15 mouse cellular contexts compared by ENCODE assay signal in the genomic region with DNA sequence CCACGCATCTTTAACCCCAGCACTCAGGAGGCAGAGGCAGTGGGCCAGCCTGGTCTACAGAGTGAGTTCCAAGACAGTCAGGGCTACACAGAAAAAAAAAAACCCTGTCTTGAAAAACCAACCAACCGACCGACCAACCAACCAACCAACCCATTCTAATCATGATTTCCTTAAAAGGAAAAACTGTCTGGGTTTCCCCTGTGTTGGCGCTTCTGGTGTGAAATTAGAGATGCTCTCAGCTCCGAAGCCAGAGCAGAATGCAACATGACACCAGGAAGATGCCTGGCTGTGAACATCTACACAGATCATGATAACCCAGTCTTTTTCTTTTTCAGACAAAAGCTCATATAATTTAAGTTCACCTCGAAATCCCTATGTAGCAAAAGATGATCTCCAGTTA.
"Had no signal": no experiment of that assay in that cellular context is flagged by ENCODE, and none has a peak within 500 bp of the region (broad histone marks: within the 10 kb centered on the region; RNA-seq: fewer than 3 reads in every experiment).

No protein-coding gene starts in this region.

- H3K4me3 ChIP-seq: neural tube, embryonic 12.5 days; neural tube, embryonic 13.5 days; neural tube, embryonic 15.5 days; stomach, embryonic 15.5 days had no signal

- H3K9ac ChIP-seq: neural tube, embryonic 12.5 days; neural tube, embryonic 13.5 days; neural tube, embryonic 15.5 days; stomach, embryonic 15.5 days had no signal

- H3K9me3 ChIP-seq: neural tube, embryonic 15.5 days; stomach, embryonic 15.5 days had no signal

- H3K36me3 ChIP-seq: neural tube, embryonic 12.5 days; neural tube, embryonic 13.5 days; neural tube, embryonic 15.5 days; stomach, embryonic 15.5 days had no signal

- H3K4me2 ChIP-seq: neural tube, embryonic 12.5 days; neural tube, embryonic 13.5 days; neural tube, embryonic 15.5 days; stomach, embryonic 15.5 days had no signal

- DNase-seq: retina, postnatal 1 day; right cerebral cortex, adult 18-20 months; right cerebral cortex, postnatal 14 days; right cerebral cortex, postnatal 25 days; right cerebral cortex, postnatal 4 days; spleen, adult 18-20 months; thymus, adult 18-20 months; thymus, adult 2 months; thymus, postnatal 25 days; thymus, postnatal 36 days had no signal

- H3K27me3 ChIP-seq: neural tube, embryonic 12.5 days; neural tube, embryonic 13.5 days; neural tube, embryonic 15.5 days; stomach, embryonic 15.5 days had no signal

- H3K27ac ChIP-seq: neural tube, embryonic 12.5 days; neural tube, embryonic 13.5 days; neural tube, embryonic 15.5 days; stomach, embryonic 15.5 days; stomach, postnatal 0 days had no signal
